Mouse (Mus musculus) liver, embryonic 11.5 days (tissue): ENCODE measurements around the gene Asphd2. TPM values are rescaled to one million over a fixed set of nuclear protein-coding genes. Genes with fewer than 3 reads are reported as not detected.
"Not testable (repeated sequence)": the region's sequence is repeated elsewhere in the genome, so short reads cannot be mapped to it uniquely, and the experiment has no call there.

Source experiments
- ATAC-seq: fragments of 200-750 bp; cut with Nextera tagmentation; replicated peaks from 2 replicates; pipeline ENCODE4 v1.8.0; 2017; ENCODE audit warnings: moderate number of reproducible peaks, mild to moderate bottlenecking, moderate TSS enrichment, moderate library complexity; ENCODE audit not compliant: low FRiP score
- DNase-seq: peaks from one replicate; pipeline ENCODE4 v3.0.0-alpha.2; 2017; ENCODE audit warnings: low spot score
- H3K27ac ChIP-seq: fragments of 300-500 bp; sonication (generic); 2 replicates; pipeline ENCODE4 v1.5.1; 2014; ENCODE audit warnings: mild to moderate bottlenecking, low read depth, low read length, control low read depth
- H3K27me3 ChIP-seq: fragments of 300-500 bp; sonication (generic); replicated peaks from 2 replicates; pipeline ENCODE4 v1.6.1; 2014; ENCODE audit warnings: low read length, mixed read lengths; ENCODE audit not compliant: control insufficient read depth, insufficient read depth
- H3K36me3 ChIP-seq: fragments of 300-500 bp; sonication (generic); 2 replicates; pipeline ENCODE4 v1.6.1; 2014; ENCODE audit warnings: mild to moderate bottlenecking, low read length, moderate library complexity, mixed read lengths; ENCODE audit not compliant: control insufficient read depth, insufficient read depth
- H3K4me1 ChIP-seq: fragments of 300-500 bp; sonication (generic); replicated peaks from 2 replicates; pipeline ENCODE4 v1.6.1; 2014; ENCODE audit warnings: low read length, mixed read lengths; ENCODE audit not compliant: control insufficient read depth, insufficient read depth
- H3K4me2 ChIP-seq: fragments of 300-500 bp; sonication (generic); 2 replicates; pipeline ENCODE4 v1.6.1; 2014; ENCODE audit warnings: mild to moderate bottlenecking, control low read depth, moderate library complexity
- H3K4me3 ChIP-seq: fragments of 300-500 bp; sonication (generic); 2 replicates; pipeline ENCODE4 v1.5.1; 2014; ENCODE audit warnings: low read depth, low read length, control low read depth
- H3K9ac ChIP-seq: fragments of 300-500 bp; sonication (generic); 2 replicates; pipeline ENCODE4 v1.6.1; 2014; ENCODE audit warnings: low read depth, low read length, control low read depth
- H3K9me3 ChIP-seq: fragments of 300-500 bp; sonication (generic); 2 replicates; pipeline ENCODE4 v1.6.1; 2016; ENCODE audit warnings: low read length, inconsistent platforms, mixed read lengths; ENCODE audit not compliant: control insufficient read depth
- WGBS: fragments of 180-500 bp; shearing (Covaris S2); extraction: QIAGEN DNeasy Blood & Tissue Kit; methylation state at CpG from one replicate; pipeline ENCODE4 v1.1.7; 2014; 5-methylcytosine and 5-hydroxymethylcytosine counted together
- polyA plus RNA-seq: library from polyadenylated mRNA; unstranded; fragments of >200 nt; fragmentation: Nextera tagmentation; extraction: Ambion mirVana; gene quantifications from 2 replicates; pipeline ENCODE4 v1.2.1, GENCODE M21; 2014

Gene Asphd2
- polyA plus RNA-seq, 1 experiment from 2014 or later = 3.7 TPM

- Histone ChIP-seq H3K9me3 (no peaks in the 10 kb centered on the region), H3K27ac (no peak overlapping the region), H3K9ac (no peak overlapping the region), H3K36me3 (no peaks in the 10 kb centered on the region), H3K27me3 (peaks cover 11% of the 10 kb centered on the region), H3K4me3 (no peak overlapping the region), H3K4me2 (no peak overlapping the region), H3K4me1 (no peaks in the 10 kb centered on the region)
- DNase-seq = no peak
- no peak; the same call in 1 of the 2 replicates for ATAC-seq
- WGBS = 38% methylated on average over 12 of the region's 12 CpGs
Observed at GRCm38 (mm10) chr5:112419535-112419934, 24.9 kb upstream of the Asphd2 start.

- H3K4me1 ChIP-seq = no peaks in the 10 kb centered on the region
- no peak for ATAC-seq
- H3K27me3 ChIP-seq = no peaks in the 10 kb centered on the region; the same call in none of the 2 replicates
Observed at GRCm38 (mm10) chr5:112418023-112418422, 23.4 kb upstream of the Asphd2 start.

GRCm38 (mm10) chr5:112416673-112417072, 22.0 kb upstream of the Asphd2 start:
- Histone ChIP-seq H3K27me3 (peaks cover under 1% of the 10 kb centered on the region), H3K36me3 (no peaks in the 10 kb centered on the region), H3K9me3 (no peaks in the 10 kb centered on the region), H3K27ac (no peak overlapping the region), H3K4me3 (no peak overlapping the region), H3K4me2 (no peak overlapping the region), H3K4me1 (no peaks in the 10 kb centered on the region), H3K9ac (no peak overlapping the region)
- ATAC-seq (no peak), DNase-seq (no peak)
- WGBS = 66% methylated on average over 5 of the region's 5 CpGs

More at GRCm38 (mm10) chr5:112418023-112418422, 23.4 kb upstream of the Asphd2 start:
- no peak overlapping the region for H3K4me3 ChIP-seq
- no peak overlapping the region for H3K27ac ChIP-seq
- no peak overlapping the region for H3K4me2 ChIP-seq
- H3K9ac ChIP-seq = no peak overlapping the region
- DNase-seq = no peak
- H3K9me3 ChIP-seq = no peaks in the 10 kb centered on the region
- 57% methylated on average over 4 of the region's 4 CpGs for WGBS
- H3K36me3 ChIP-seq = no peaks in the 10 kb centered on the region

- not testable (repeated sequence) for H3K9ac ChIP-seq, H3K4me3 ChIP-seq, H3K36me3 ChIP-seq, DNase-seq, H3K27ac ChIP-seq, H3K27me3 ChIP-seq, H3K4me2 ChIP-seq, ATAC-seq, H3K4me1 ChIP-seq, H3K9me3 ChIP-seq
- 61% methylated on average over 4 of the region's 4 CpGs for WGBS
Observed at GRCm38 (mm10) chr5:112412781-112413180, 18.1 kb upstream of the Asphd2 start.

GRCm38 (mm10) chr5:112411514-112412335, 17.1 kb upstream of the Asphd2 start:
- no peak overlapping the region for H3K27ac ChIP-seq
- H3K9ac ChIP-seq = no peak overlapping the region
- no peaks in the 10 kb centered on the region for H3K36me3 ChIP-seq
- H3K4me2 ChIP-seq = peak overlapping the region; percentile 12; the same call in 1 of the 2 replicates
- DNase-seq = no peak
- no peak for ATAC-seq
- H3K9me3 ChIP-seq = no peaks in the 10 kb centered on the region
- no peak overlapping the region for H3K4me3 ChIP-seq
- peaks cover 7% of the 10 kb centered on the region for H3K27me3 ChIP-seq
- WGBS = 22% methylated on average over 19 of the region's 19 CpGs
- no peaks in the 10 kb centered on the region for H3K4me1 ChIP-seq

GRCm38 (mm10) chr5:112411072-112411471, 16.4 kb upstream of the Asphd2 start:
- DNase-seq (no peak), ATAC-seq (no peak)
- Histone ChIP-seq H3K27me3 (peaks cover 7% of the 10 kb centered on the region), H3K4me3 (no peak overlapping the region), H3K9ac (no peak overlapping the region), H3K4me1 (no peaks in the 10 kb centered on the region), H3K4me2 (no peak overlapping the region), H3K9me3 (no peaks in the 10 kb centered on the region), H3K36me3 (no peaks in the 10 kb centered on the region), H3K27ac (no peak overlapping the region)
- whole genome bisulfite sequencing = 51% methylated on average over 11 of the region's 11 CpGs

GRCm38 (mm10) chr5:112409274-112409673, 14.6 kb upstream of the Asphd2 start:
- Histone ChIP-seq H3K4me3 (no peak overlapping the region), H3K4me2 (no peak overlapping the region), H3K4me1 (no peaks in the 10 kb centered on the region), H3K36me3 (no peaks in the 10 kb centered on the region), H3K27me3 (peaks cover 7% of the 10 kb centered on the region), H3K27ac (no peak overlapping the region), H3K9ac (no peak overlapping the region), H3K9me3 (no peaks in the 10 kb centered on the region)
- WGBS = 60% methylated on average over 5 of the region's 5 CpGs
- ATAC-seq (no peak), DNase-seq (no peak)

GRCm38 (mm10) chr5:112406017-112406416, 11.4 kb upstream of the Asphd2 start:
- Histone ChIP-seq H3K36me3 (no peaks in the 10 kb centered on the region), H3K9me3 (no peaks in the 10 kb centered on the region), H3K27me3 (peaks cover under 1% of the 10 kb centered on the region; the same call in 1 of the 2 replicates), H3K27ac (no peak overlapping the region), H3K4me3 (no peak overlapping the region), H3K4me2 (no peak overlapping the region), H3K9ac (no peak overlapping the region), H3K4me1 (no peaks in the 10 kb centered on the region)
- no peak for ATAC-seq
- DNase-seq = no peak
- WGBS = 38% methylated on average over 3 of the region's 3 CpGs

GRCm38 (mm10) chr5:112402437-112402836, 7.8 kb upstream of the Asphd2 start:
- no peak for DNase-seq
- Histone ChIP-seq H3K27me3 (0 out of 2 replicates have a peak, but pooled peaks cover 2% of the 10 kb centered on the region), H3K4me2 (no peak overlapping the region), H3K9me3 (no peaks in the 10 kb centered on the region), H3K4me1 (no peaks in the 10 kb centered on the region), H3K4me3 (no peak overlapping the region), H3K27ac (no peak overlapping the region), H3K36me3 (no peaks in the 10 kb centered on the region), H3K9ac (no peak overlapping the region)
- 68% methylated on average over 3 of the region's 3 CpGs for WGBS
- ATAC-seq = no peak
